Mouse (Mus musculus): ENCODE results near the gene Snrnp70.

DNA sequence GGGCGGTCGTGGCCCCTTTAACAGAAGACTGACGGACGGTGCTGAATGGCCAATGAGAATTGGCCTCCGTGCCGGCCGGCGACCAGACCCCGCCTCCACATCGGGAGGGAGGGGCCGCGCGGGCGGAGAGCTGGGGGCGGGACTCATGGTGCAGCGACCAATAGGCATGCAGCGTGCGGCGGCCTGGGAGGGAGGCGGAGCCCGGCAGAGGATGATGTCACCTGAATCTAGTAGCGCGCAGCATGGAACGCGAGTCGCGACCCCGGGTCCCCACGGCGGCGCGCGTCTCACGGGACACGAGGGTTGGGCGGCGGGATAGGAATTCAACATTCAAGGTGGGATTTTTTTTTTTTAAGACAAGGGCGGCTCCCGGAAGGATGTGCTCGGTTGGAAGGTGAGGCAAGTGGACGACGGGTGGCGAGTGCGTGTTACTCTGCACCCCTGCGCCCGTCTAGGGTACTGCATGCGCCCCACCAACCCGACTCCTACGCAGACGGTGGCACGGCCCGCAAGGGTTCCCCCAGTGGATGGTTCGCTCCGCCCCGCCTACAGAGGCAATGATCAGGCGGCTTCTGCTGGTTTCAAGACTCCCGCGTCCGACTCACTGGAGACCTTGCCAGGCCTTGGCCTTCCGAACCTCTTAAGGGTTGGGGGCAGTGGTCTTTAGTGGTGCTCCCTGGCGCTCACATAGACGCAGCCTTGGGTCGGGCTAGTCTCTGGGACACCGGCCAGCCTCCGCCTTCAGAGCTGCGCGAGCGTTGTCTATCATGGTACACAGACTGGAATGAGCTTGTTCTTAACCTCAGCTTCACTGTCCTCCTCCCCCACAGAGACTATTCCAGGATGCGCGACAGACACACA is 28.3 kb downstream of the Snrnp70 start:
- TF ChIP-seq CTCF (conservative IDR thresholded peaks at IDR 0.05; ENCODE audit: low read length) (peak; percentile 70), POU5F1 (IDR thresholded peaks at IDR 0.05; ENCODE audit: borderline replicate concordance, low read length) (no peak), NANOG (IDR thresholded peaks at IDR 0.05; ENCODE audit: borderline replicate concordance, low read length) (no peak)
